Mouse (Mus musculus) hindbrain, embryonic 13.5 days (tissue): ENCODE results near the gene 6430548M08Rik. TPM values are rescaled to one million over a fixed set of nuclear protein-coding genes. Genes with fewer than 3 reads are reported as not detected.

Experiments used
- ATAC-seq: fragments of 200-750 bp; cut with Nextera tagmentation; 2 replicates; pipeline ENCODE4 v1.8.0; 2017; ENCODE audit warnings: moderate TSS enrichment; ENCODE audit not compliant: low FRiP score
- H3K27ac ChIP-seq: fragments of 300-500 bp; sonication (generic); 2 replicates; pipeline ENCODE4 v1.5.1; 2015; ENCODE audit warnings: inconsistent platforms, mild to moderate bottlenecking, moderate library complexity
- H3K27me3 ChIP-seq: fragments of 300-500 bp; sonication (generic); 2 replicates; pipeline ENCODE4 v1.6.1; 2015; ENCODE audit warnings: mild to moderate bottlenecking, inconsistent platforms
- H3K36me3 ChIP-seq: fragments of 300-500 bp; sonication (generic); 2 replicates; pipeline ENCODE4 v1.6.1; 2015; ENCODE audit warnings: mild to moderate bottlenecking, inconsistent platforms
- H3K4me1 ChIP-seq: fragments of 300-500 bp; sonication (generic); replicated peaks from 2 replicates; pipeline ENCODE4 v1.6.1; 2015; ENCODE audit warnings: inconsistent platforms
- H3K4me2 ChIP-seq: fragments of 300-500 bp; sonication (generic); 2 replicates; pipeline ENCODE4 v1.6.1; 2015; ENCODE audit warnings: inconsistent platforms, mild to moderate bottlenecking, moderate library complexity
- H3K4me3 ChIP-seq: fragments of 300-500 bp; sonication (generic); 2 replicates; pipeline ENCODE4 v1.5.1; 2015; ENCODE audit warnings: mild to moderate bottlenecking, inconsistent platforms
- H3K9ac ChIP-seq: fragments of 300-500 bp; sonication (generic); 2 replicates; pipeline ENCODE4 v1.6.1; 2015; ENCODE audit warnings: mild to moderate bottlenecking, inconsistent platforms
- H3K9me3 ChIP-seq: fragments of 300-500 bp; sonication (generic); 2 replicates; pipeline ENCODE4 v1.6.1; 2016; ENCODE audit warnings: inconsistent platforms
- WGBS: fragments of 180-500 bp; shearing (Covaris S2); methylation state at CpG from one replicate; pipeline ENCODE4 v1.1.7; 2015; 5-methylcytosine and 5-hydroxymethylcytosine counted together
- polyA plus RNA-seq: library from polyadenylated mRNA; unstranded; fragments of >200 nt; fragmentation: Nextera tagmentation; extraction: Ambion mirVana; gene quantifications from 2 replicates; pipeline ENCODE4 v1.2.1, GENCODE M21; 2015

6430548M08Rik gene
- polyA plus RNA-seq, 1 experiment from 2014 or later, result 23.2 TPM

- ATAC-seq, result 0 out of 2 replicates have a peak, but pooled peaks have one; percentile 7
- WGBS, result 83% methylated on average over 17 of the region's 17 CpGs
- Histone ChIP-seq H3K4me2 (no peak overlapping the region), H3K27me3 (0 out of 2 replicates have a peak, but pooled peaks cover 5% of the 10 kb centered on the region), H3K4me1 (peaks cover 39% of the 10 kb centered on the region), H3K36me3 (no peaks in the 10 kb centered on the region), H3K9ac (no peak overlapping the region; the same call in 1 of the 2 replicates), H3K4me3 (no peak overlapping the region), H3K9me3 (0 out of 2 replicates have a peak, but pooled peaks cover 3% of the 10 kb centered on the region), H3K27ac (peak overlapping the region; percentile 60)
Observed at GRCm38 (mm10) chr8:120190107-120190809, 76.3 kb downstream of the 6430548M08Rik start.

DNA sequence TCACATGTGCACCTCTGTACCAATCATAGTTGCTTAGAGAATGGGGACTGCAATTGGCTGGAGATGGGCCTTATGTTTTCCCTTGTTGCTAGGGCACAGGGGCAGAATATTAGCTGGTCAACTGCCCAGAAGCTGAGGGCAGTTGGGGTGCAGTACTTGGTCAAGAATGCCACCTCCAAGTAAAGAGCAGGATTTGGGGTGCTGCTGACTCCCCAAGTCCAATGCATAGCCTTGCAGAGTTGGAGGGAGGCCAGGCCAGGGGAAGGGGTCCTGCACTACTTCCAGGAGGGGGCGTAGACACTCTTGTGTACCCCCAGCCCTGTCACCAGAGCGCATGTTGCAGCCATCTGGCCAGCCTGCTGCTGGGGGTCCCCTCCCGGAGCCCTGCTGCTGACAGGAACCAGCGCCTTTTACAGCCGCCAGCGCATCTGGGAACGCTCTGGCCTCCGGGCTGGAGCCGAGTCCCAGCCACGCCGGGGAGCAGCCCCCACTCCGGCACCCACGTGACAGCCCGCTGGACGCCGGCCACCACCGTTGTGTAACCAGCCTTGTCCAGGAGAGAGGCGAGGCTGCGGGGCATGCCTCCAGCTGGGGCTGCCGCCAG, 77.0 kb downstream of the 6430548M08Rik start:
- H3K9ac ChIP-seq, result peak overlapping the region; percentile 58

GRCm38 (mm10) chr8:120191633-120192032, 77.7 kb downstream of the 6430548M08Rik start:
- H3K9me3 ChIP-seq, result 0 out of 2 replicates have a peak, but pooled peaks cover 3% of the 10 kb centered on the region
- H3K27ac ChIP-seq, result peak overlapping the region; percentile 86
- H3K4me3 ChIP-seq, result no peak overlapping the region
- peaks cover 25% of the 10 kb centered on the region for H3K4me1 ChIP-seq
- H3K9ac ChIP-seq, result peak overlapping the region; percentile 58; the same call in 1 of the 2 replicates
- H3K4me2 ChIP-seq, result no peak overlapping the region
- H3K36me3 ChIP-seq, result no peaks in the 10 kb centered on the region
- H3K27me3 ChIP-seq, result 0 out of 2 replicates have a peak, but pooled peaks cover 5% of the 10 kb centered on the region
- ATAC-seq, result no peak
- WGBS, result 75% methylated on average over 5 of the region's 5 CpGs

More for the DNA sequence above, 77.0 kb downstream of the 6430548M08Rik start:
- 0 out of 2 replicates have a peak, but pooled peaks cover 5% of the 10 kb centered on the region for H3K27me3 ChIP-seq
- peak overlapping the region; percentile 86 for H3K27ac ChIP-seq
- peak; percentile 79 for ATAC-seq
- peak overlapping the region; percentile 15 for H3K4me3 ChIP-seq
- peaks cover 32% of the 10 kb centered on the region for H3K4me1 ChIP-seq
- peak overlapping the region; percentile 48 for H3K4me2 ChIP-seq
- 29% methylated on average over 20 of the region's 20 CpGs for WGBS
- H3K9me3 ChIP-seq, result 0 out of 2 replicates have a peak, but pooled peaks cover 3% of the 10 kb centered on the region
- no peaks in the 10 kb centered on the region for H3K36me3 ChIP-seq

GRCm38 (mm10) chr8:120192118-120192517, 78.2 kb downstream of the 6430548M08Rik start:
- 97% methylated on average over 5 of the region's 5 CpGs for WGBS
- 0 out of 2 replicates have a peak, but pooled peaks cover 3% of the 10 kb centered on the region for H3K9me3 ChIP-seq
- peaks cover 20% of the 10 kb centered on the region for H3K4me1 ChIP-seq
- H3K9ac ChIP-seq, result no peak overlapping the region
- H3K36me3 ChIP-seq, result no peaks in the 10 kb centered on the region
- 0 out of 2 replicates have a peak, but pooled peaks cover 5% of the 10 kb centered on the region for H3K27me3 ChIP-seq
- H3K27ac ChIP-seq, result peak overlapping the region; percentile 86
- no peak for ATAC-seq
- H3K4me2 ChIP-seq, result no peak overlapping the region
- H3K4me3 ChIP-seq, result no peak overlapping the region

GRCm38 (mm10) chr8:120201351-120201750, 87.4 kb downstream of the 6430548M08Rik start:
- Histone ChIP-seq H3K4me2 (no peak overlapping the region), H3K27ac (no peak overlapping the region), H3K4me1 (peaks cover 8% of the 10 kb centered on the region; the same call in 1 of the 2 replicates), H3K9ac (no peak overlapping the region), H3K9me3 (no peaks in the 10 kb centered on the region), H3K36me3 (no peaks in the 10 kb centered on the region), H3K4me3 (no peak overlapping the region), H3K27me3 (0 out of 2 replicates have a peak, but pooled peaks cover 3% of the 10 kb centered on the region)
- WGBS, result 85% methylated on average over 6 of the region's 6 CpGs
- no peak for ATAC-seq

- H3K9ac ChIP-seq, result no peak overlapping the region
- H3K27me3 ChIP-seq, result 0 out of 2 replicates have a peak, but pooled peaks cover 3% of the 10 kb centered on the region
- H3K4me2 ChIP-seq, result no peak overlapping the region
- no peaks in the 10 kb centered on the region for H3K9me3 ChIP-seq
- H3K36me3 ChIP-seq, result no peaks in the 10 kb centered on the region
- H3K4me3 ChIP-seq, result no peak overlapping the region
- WGBS, result 69% methylated on average over 3 of the region's 3 CpGs
- H3K4me1 ChIP-seq, result peaks cover 8% of the 10 kb centered on the region; the same call in 1 of the 2 replicates
- no peak for ATAC-seq
- no peak overlapping the region for H3K27ac ChIP-seq
Observed at GRCm38 (mm10) chr8:120202546-120202945, 88.6 kb downstream of the 6430548M08Rik start.

DNA sequence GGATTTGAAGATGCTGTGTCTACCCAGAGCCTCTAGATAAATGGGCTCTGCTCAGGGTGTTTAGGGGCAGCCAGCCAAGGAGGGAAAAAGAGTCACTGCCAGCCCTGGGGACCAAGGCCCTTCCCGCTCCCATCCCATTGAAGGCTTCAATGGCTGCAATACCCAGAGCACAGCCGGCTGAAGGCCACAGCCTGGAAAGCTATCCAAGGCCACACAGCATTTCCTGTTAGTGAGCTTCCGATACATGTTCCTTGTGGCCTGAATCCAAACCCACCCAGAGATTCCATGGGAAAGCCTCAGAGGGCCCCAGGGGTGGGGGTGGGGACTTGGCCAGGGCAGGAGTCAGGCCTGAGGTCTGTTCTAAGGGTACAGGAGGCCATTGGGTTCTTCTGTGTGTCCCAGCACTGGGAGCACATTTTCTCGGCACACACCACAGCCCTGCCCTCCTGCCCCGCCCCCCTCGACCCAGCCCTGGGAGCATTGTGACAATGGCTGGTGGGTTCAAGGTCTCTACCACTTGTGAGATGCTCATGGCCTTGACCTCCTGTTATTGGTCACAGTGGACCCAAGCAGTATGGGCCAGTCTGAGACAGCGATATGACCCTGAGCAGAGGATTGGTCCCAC, 90.9 kb downstream of the 6430548M08Rik start:
- Histone ChIP-seq H3K27me3 (0 out of 2 replicates have a peak, but pooled peaks cover 5% of the 10 kb centered on the region), H3K9ac (no peak overlapping the region), H3K4me3 (no peak overlapping the region), H3K9me3 (no peaks in the 10 kb centered on the region), H3K4me2 (no peak overlapping the region), H3K4me1 (peaks cover 16% of the 10 kb centered on the region), H3K27ac (no peak overlapping the region), H3K36me3 (no peaks in the 10 kb centered on the region)
- WGBS, result 70% methylated on average over 7 of the region's 7 CpGs
- ATAC-seq, result no peak

GRCm38 (mm10) chr8:120205916-120206315, 92.0 kb downstream of the 6430548M08Rik start:
- ATAC-seq, result no peak
- H3K4me1 ChIP-seq, result peaks cover 22% of the 10 kb centered on the region
- no peak overlapping the region for H3K9ac ChIP-seq
- 0 out of 2 replicates have a peak, but pooled peaks cover 8% of the 10 kb centered on the region for H3K27me3 ChIP-seq
- WGBS, result 90% methylated on average over 9 of the region's 9 CpGs
- H3K4me2 ChIP-seq, result no peak overlapping the region
- no peak overlapping the region for H3K27ac ChIP-seq
- no peaks in the 10 kb centered on the region for H3K36me3 ChIP-seq
- H3K4me3 ChIP-seq, result no peak overlapping the region
- no peaks in the 10 kb centered on the region for H3K9me3 ChIP-seq

DNA sequence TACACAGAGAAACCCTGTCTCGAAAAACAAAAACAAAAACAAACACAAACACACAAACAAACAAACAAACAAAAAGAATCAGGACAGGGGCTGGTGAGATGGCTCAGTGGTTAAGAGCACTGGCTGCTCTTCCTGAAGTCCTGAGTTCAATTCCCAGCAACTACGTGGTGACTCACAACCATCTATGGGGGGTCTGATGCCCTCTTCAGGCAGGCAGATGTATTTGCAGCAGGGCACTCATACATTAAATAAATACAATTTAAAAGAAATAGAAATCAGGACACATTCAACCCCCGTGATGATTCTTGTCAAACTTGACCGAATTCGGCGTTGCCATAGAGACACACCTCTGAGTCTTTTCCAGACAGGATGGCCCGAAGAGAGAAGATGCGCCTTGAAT, 93.4 kb downstream of the 6430548M08Rik start:
- peaks cover 25% of the 10 kb centered on the region for H3K4me1 ChIP-seq
- H3K9ac ChIP-seq, result no peak overlapping the region
- H3K9me3 ChIP-seq, result no peaks in the 10 kb centered on the region
- WGBS, result 87% methylated on average over 8 of the region's 8 CpGs
- ATAC-seq, result no peak
- 0 out of 2 replicates have a peak, but pooled peaks cover 8% of the 10 kb centered on the region for H3K27me3 ChIP-seq
- H3K36me3 ChIP-seq, result no peaks in the 10 kb centered on the region
- H3K4me3 ChIP-seq, result no peak overlapping the region
- no peak overlapping the region for H3K4me2 ChIP-seq
- no peak overlapping the region for H3K27ac ChIP-seq

GRCm38 (mm10) chr8:120208113-120208512, 94.2 kb downstream of the 6430548M08Rik start:
- no peak for ATAC-seq
- Histone ChIP-seq H3K4me3 (no peak overlapping the region), H3K36me3 (no peaks in the 10 kb centered on the region), H3K27ac (0 out of 2 replicates have a peak overlapping the region, but pooled peaks have one; percentile 9), H3K9ac (no peak overlapping the region), H3K4me2 (no peak overlapping the region), H3K27me3 (0 out of 2 replicates have a peak, but pooled peaks cover 11% of the 10 kb centered on the region), H3K9me3 (no peaks in the 10 kb centered on the region), H3K4me1 (peaks cover 25% of the 10 kb centered on the region)
- WGBS, result 64% methylated on average over 11 of the region's 11 CpGs

DNA sequence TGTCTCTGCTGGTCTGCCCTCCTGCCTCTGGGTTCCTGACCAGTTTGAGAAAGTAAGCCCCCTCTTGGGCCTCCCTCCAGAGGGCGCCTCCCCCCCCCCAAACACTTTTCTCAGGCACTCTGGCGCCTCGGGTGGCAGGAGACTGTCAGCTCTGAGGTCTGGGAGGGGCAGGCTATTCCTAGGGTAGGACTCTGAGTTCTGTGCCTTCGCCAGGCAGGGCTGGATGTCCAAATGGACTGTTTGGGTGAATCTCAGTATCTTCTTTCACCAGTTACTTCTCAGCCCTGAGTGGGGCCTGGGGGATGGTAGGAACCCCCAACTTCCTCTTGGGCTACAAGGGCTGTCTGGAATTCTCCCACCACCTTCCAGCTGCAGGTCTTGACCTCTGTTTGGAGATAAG, 97.4 kb downstream of the 6430548M08Rik start:
- H3K9ac ChIP-seq, result no peak overlapping the region
- H3K9me3 ChIP-seq, result no peaks in the 10 kb centered on the region
- no peak overlapping the region for H3K4me3 ChIP-seq
- no peak for ATAC-seq
- H3K27ac ChIP-seq, result no peak overlapping the region
- H3K4me1 ChIP-seq, result peaks cover 37% of the 10 kb centered on the region
- H3K4me2 ChIP-seq, result no peak overlapping the region
- H3K27me3 ChIP-seq, result 0 out of 2 replicates have a peak, but pooled peaks cover 10% of the 10 kb centered on the region
- WGBS, result 12% methylated on average over 4 of the region's 4 CpGs
- H3K36me3 ChIP-seq, result no peaks in the 10 kb centered on the region

GRCm38 (mm10) chr8:120212596-120212995, 98.6 kb downstream of the 6430548M08Rik start:
- Histone ChIP-seq H3K4me1 (peaks cover 50% of the 10 kb centered on the region), H3K4me3 (no peak overlapping the region), H3K36me3 (no peaks in the 10 kb centered on the region), H3K9me3 (no peaks in the 10 kb centered on the region), H3K27me3 (0 out of 2 replicates have a peak, but pooled peaks cover 10% of the 10 kb centered on the region), H3K9ac (no peak overlapping the region), H3K4me2 (no peak overlapping the region), H3K27ac (no peak overlapping the region)
- ATAC-seq, result no peak
- WGBS, result 83% methylated on average over 7 of the region's 7 CpGs
